Mouse (Mus musculus): ENCODE results near the gene Hecw2. TPM values are rescaled to one million over a fixed set of nuclear protein-coding genes. Genes with fewer than 3 reads are reported as not detected.
A peak's percentile ranks its signal among the peaks of the same experiment; 100 is the strongest.

Gene Hecw2
- polyA plus RNA-seq, 1 experiment from 2014 or later, result 8.3 TPM

GRCm38 (mm10) chr1:54015739-54016138, 179.2 kb downstream of the Hecw2 start:
- Histone ChIP-seq H3K27me3 (no peaks in the 10 kb centered on the region), H3K4me2 (no peak overlapping the region), H3K4me3 (no peak overlapping the region), H3K4me1 (replicated peaks) (peaks cover 9% of the 10 kb centered on the region), H3K27ac (replicated peaks) (no peak overlapping the region), H3K36me3 (no peaks in the 10 kb centered on the region), H3K9me3 (no peaks in the 10 kb centered on the region), H3K9ac (no peak overlapping the region)
- ATAC-seq (ENCODE audit: low read depth), result no peak
- WGBS, result 59% methylated on average over 4 of the region's 4 CpGs

- Histone ChIP-seq H3K27ac (replicated peaks) (no peak overlapping the region), H3K4me1 (replicated peaks) (peaks cover 9% of the 10 kb centered on the region), H3K27me3 (no peaks in the 10 kb centered on the region), H3K4me2 (no peak overlapping the region), H3K4me3 (no peak overlapping the region), H3K9ac (no peak overlapping the region), H3K36me3 (no peaks in the 10 kb centered on the region), H3K9me3 (no peaks in the 10 kb centered on the region)
- WGBS, result 60% methylated on average over 3 of the region's 3 CpGs
- no peak; the same call in 1 of the 2 replicates for ATAC-seq (ENCODE audit: low read depth)
These were observed 182.6 kb downstream of the Hecw2 start for GRCm38 (mm10) chr1:54012414-54012813.

- Histone ChIP-seq H3K36me3 (no peaks in the 10 kb centered on the region), H3K27ac (replicated peaks) (no peak overlapping the region), H3K9me3 (no peaks in the 10 kb centered on the region), H3K4me3 (no peak overlapping the region), H3K27me3 (no peaks in the 10 kb centered on the region), H3K4me2 (no peak overlapping the region), H3K4me1 (replicated peaks) (peaks cover 9% of the 10 kb centered on the region), H3K9ac (no peak overlapping the region)
- 83% methylated on average over 6 of the region's 6 CpGs for WGBS
- no peak for ATAC-seq (ENCODE audit: low read depth)
These were observed 185.4 kb downstream of the Hecw2 start for GRCm38 (mm10) chr1:54009418-54010064.

GRCm38 (mm10) chr1:54005860-54006386, 189.0 kb downstream of the Hecw2 start:
- ATAC-seq (ENCODE audit: low read depth), result no peak
- no peak overlapping the region for H3K27ac ChIP-seq (replicated peaks)
- 71% methylated on average over 5 of the region's 5 CpGs for WGBS
- H3K9ac ChIP-seq, result no peak overlapping the region
- H3K9me3 ChIP-seq, result no peaks in the 10 kb centered on the region
- H3K4me2 ChIP-seq, result no peak overlapping the region
- no peak overlapping the region for H3K4me3 ChIP-seq
- H3K4me1 ChIP-seq (replicated peaks), result no peaks in the 10 kb centered on the region
- H3K36me3 ChIP-seq, result no peaks in the 10 kb centered on the region
- no peaks in the 10 kb centered on the region for H3K27me3 ChIP-seq

- Histone ChIP-seq H3K9me3 (no peaks in the 10 kb centered on the region), H3K9ac (no peak overlapping the region), H3K4me1 (replicated peaks) (no peaks in the 10 kb centered on the region), H3K27me3 (no peaks in the 10 kb centered on the region), H3K36me3 (no peaks in the 10 kb centered on the region), H3K4me2 (no peak overlapping the region), H3K4me3 (no peak overlapping the region), H3K27ac (replicated peaks) (no peak overlapping the region)
- WGBS, result 84% methylated on average over 3 of the region's 3 CpGs
- ATAC-seq (ENCODE audit: low read depth), result no peak
These were observed 191.7 kb downstream of the Hecw2 start for GRCm38 (mm10) chr1:54003288-54003687.

GRCm38 (mm10) chr1:54002077-54002476, 192.9 kb downstream of the Hecw2 start:
- no peak overlapping the region for H3K4me3 ChIP-seq
- H3K4me1 ChIP-seq (replicated peaks), result no peaks in the 10 kb centered on the region
- no peaks in the 10 kb centered on the region for H3K36me3 ChIP-seq
- no peak for ATAC-seq (ENCODE audit: low read depth)
- H3K4me2 ChIP-seq, result no peak overlapping the region
- no peak overlapping the region for H3K9ac ChIP-seq
- 89% methylated on average over 2 of the region's 2 CpGs for WGBS
- H3K27me3 ChIP-seq, result no peaks in the 10 kb centered on the region
- H3K27ac ChIP-seq (replicated peaks), result no peak overlapping the region
- H3K9me3 ChIP-seq, result no peaks in the 10 kb centered on the region

GRCm38 (mm10) chr1:53997239-53997638, 197.7 kb downstream of the Hecw2 start:
- Histone ChIP-seq H3K9me3 (no peaks in the 10 kb centered on the region), H3K36me3 (no peaks in the 10 kb centered on the region), H3K4me2 (no peak overlapping the region), H3K4me3 (no peak overlapping the region), H3K27me3 (no peaks in the 10 kb centered on the region), H3K27ac (replicated peaks) (no peak overlapping the region), H3K4me1 (replicated peaks) (no peaks in the 10 kb centered on the region), H3K9ac (no peak overlapping the region)
- ATAC-seq (ENCODE audit: low read depth), result no peak
- 100% methylated on average over 1 of the region's 1 CpGs for WGBS

GRCm38 (mm10) chr1:53986185-53986892, 208.6 kb downstream of the Hecw2 start:
- H3K9me3 ChIP-seq, result no peaks in the 10 kb centered on the region
- H3K36me3 ChIP-seq, result no peaks in the 10 kb centered on the region
- ATAC-seq (ENCODE audit: low read depth), result no peak
- H3K4me3 ChIP-seq, result no peak overlapping the region
- no peak overlapping the region for H3K27ac ChIP-seq (replicated peaks)
- WGBS, result 82% methylated on average over 8 of the region's 8 CpGs
- H3K4me2 ChIP-seq, result no peak overlapping the region
- no peaks in the 10 kb centered on the region for H3K4me1 ChIP-seq (replicated peaks)
- no peak overlapping the region for H3K9ac ChIP-seq
- no peaks in the 10 kb centered on the region for H3K27me3 ChIP-seq

- no peaks in the 10 kb centered on the region for H3K9me3 ChIP-seq
- H3K4me3 ChIP-seq, result no peak overlapping the region
- no peak for ATAC-seq (ENCODE audit: low read depth)
- no peaks in the 10 kb centered on the region for H3K4me1 ChIP-seq (replicated peaks)
- H3K36me3 ChIP-seq, result no peaks in the 10 kb centered on the region
- H3K27me3 ChIP-seq, result no peaks in the 10 kb centered on the region
- H3K4me2 ChIP-seq, result no peak overlapping the region
- peak overlapping the region; percentile 38; the same call in 1 of the 2 replicates for H3K27ac ChIP-seq (replicated peaks)
- 80% methylated on average over 2 of the region's 2 CpGs for WGBS
- no peak overlapping the region for H3K9ac ChIP-seq
These were observed 216.5 kb downstream of the Hecw2 start for GRCm38 (mm10) chr1:53978514-53978831.

GRCm38 (mm10) chr1:53977806-53978513, 217.0 kb downstream of the Hecw2 start:
- 80% methylated on average over 8 of the region's 8 CpGs for WGBS
- no peaks in the 10 kb centered on the region for H3K27me3 ChIP-seq
- no peak overlapping the region for H3K9ac ChIP-seq
- no peaks in the 10 kb centered on the region for H3K9me3 ChIP-seq
- ATAC-seq (ENCODE audit: low read depth), result no peak
- H3K36me3 ChIP-seq, result no peaks in the 10 kb centered on the region
- peak overlapping the region; percentile 38; the same call in 1 of the 2 replicates for H3K27ac ChIP-seq (replicated peaks)
- H3K4me2 ChIP-seq, result 0 out of 2 replicates have a peak overlapping the region, but pooled peaks have one; percentile 7
- no peaks in the 10 kb centered on the region for H3K4me1 ChIP-seq (replicated peaks)
- no peak overlapping the region for H3K4me3 ChIP-seq

GRCm38 (mm10) chr1:53976721-53977120, 218.2 kb downstream of the Hecw2 start:
- Histone ChIP-seq H3K9me3 (no peaks in the 10 kb centered on the region), H3K36me3 (no peaks in the 10 kb centered on the region), H3K4me3 (no peak overlapping the region), H3K27ac (replicated peaks) (no peak overlapping the region), H3K4me2 (no peak overlapping the region), H3K9ac (no peak overlapping the region), H3K27me3 (no peaks in the 10 kb centered on the region), H3K4me1 (replicated peaks) (no peaks in the 10 kb centered on the region)
- no peak for ATAC-seq (ENCODE audit: low read depth)
- 92% methylated on average over 5 of the region's 5 CpGs for WGBS

GRCm38 (mm10) chr1:53976100-53976499, 218.9 kb downstream of the Hecw2 start:
- no peak for ATAC-seq (ENCODE audit: low read depth)
- Histone ChIP-seq H3K9me3 (no peaks in the 10 kb centered on the region), H3K4me3 (no peak overlapping the region), H3K27ac (replicated peaks) (no peak overlapping the region), H3K4me1 (replicated peaks) (no peaks in the 10 kb centered on the region), H3K27me3 (no peaks in the 10 kb centered on the region), H3K4me2 (no peak overlapping the region), H3K9ac (no peak overlapping the region), H3K36me3 (no peaks in the 10 kb centered on the region)
- 95% methylated on average over 8 of the region's 8 CpGs for WGBS

Measured in neural tube, embryonic 13.5 days (tissue).